Mouse (Mus musculus): Measurements from ENCODE around the gene Ptpn14.

Gene Ptpn14

GRCm38 (mm10) chr1:189864846-189865560 is 136.9 kb downstream of the Ptpn14 start:
- DNase-seq (ENCODE audit: low read depth, low spot score): no peak

DNA sequence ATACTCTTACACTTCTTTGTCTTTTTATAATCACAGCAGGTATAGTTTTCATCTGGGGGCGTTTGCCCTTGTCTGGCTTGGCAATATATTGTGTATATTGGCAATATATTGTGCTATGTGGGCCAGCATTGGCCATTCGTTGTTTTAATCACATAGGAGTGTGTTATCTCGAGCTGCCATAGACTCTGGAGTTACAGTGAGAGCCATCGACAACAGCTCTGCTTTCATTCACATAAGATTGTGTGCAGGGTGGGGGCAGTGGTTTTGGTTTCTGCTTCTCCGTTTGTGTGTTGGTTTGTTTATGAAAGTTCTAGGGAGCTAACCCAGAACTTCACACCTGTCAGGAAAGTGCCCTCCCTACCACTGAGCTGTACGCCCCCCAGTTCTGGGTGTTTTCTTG is 138.6 kb downstream of the Ptpn14 start:
- no peak for DNase-seq (ENCODE audit: low read depth, low spot score)

DNA sequence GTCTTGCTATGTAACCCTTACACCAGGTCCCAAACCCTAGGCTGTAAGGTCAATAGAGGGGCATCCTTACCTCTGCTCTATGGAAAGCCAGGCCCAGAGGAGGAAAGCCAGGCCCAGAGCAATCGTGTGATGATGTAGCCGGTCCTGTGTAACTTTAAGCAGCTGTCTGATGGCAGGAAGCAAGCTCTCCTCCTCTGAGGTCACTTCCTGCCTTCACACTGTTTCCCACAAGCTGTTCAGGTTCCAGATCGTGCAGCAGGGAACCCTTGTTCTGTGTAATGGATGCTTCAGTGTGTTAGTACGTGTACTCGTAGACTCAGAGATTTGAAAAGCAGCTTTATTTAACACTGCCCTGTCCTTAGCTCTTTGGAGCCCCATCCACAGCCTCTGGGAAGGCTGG is 139.0 kb downstream of the Ptpn14 start:
- DNase-seq (ENCODE audit: low read depth, low spot score): peak; percentile 72

DNA sequence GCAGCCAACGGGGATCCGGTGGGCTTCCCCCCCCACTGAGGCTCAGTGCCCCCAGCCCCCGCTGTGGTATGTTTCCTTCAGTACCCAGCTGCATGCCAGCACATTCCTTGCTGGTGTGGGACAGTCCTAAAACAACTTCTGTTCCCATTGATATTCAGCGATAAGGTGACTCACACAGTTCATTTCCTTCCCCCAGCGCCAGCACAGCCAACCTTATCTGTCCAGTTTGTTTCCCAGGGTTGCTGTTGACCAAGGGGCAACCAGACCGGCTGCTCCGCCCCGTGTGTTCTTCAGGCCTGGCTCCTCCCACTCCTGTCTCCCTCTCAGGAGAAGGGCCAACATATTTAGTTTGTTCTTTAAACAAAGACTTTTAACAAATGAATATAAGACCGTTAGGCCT is 139.4 kb downstream of the Ptpn14 start:
- DNase-seq (ENCODE audit: low read depth, low spot score): no peak

DNA sequence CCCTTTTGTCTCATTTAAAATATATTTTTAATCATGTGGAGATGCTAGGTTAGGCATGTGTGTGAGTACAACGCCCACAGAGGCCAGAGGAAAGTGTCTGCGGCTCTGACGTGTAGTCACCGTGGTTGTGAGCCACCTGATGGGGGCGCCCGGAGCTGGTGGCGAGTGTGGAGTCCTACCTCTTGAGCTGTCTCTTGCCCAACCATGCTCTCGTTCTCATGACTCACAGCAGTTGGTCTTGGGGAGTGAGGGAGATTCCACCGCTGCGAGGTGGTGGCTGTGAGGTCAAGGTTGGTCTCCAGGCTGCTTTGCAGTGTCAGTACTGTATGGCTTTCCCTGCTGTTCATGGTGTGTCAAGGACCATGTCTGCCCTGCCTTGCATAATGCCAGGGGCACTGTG is 140.0 kb downstream of the Ptpn14 start:
- peak; percentile 25 for DNase-seq (ENCODE audit: low read depth, low spot score)

DNA sequence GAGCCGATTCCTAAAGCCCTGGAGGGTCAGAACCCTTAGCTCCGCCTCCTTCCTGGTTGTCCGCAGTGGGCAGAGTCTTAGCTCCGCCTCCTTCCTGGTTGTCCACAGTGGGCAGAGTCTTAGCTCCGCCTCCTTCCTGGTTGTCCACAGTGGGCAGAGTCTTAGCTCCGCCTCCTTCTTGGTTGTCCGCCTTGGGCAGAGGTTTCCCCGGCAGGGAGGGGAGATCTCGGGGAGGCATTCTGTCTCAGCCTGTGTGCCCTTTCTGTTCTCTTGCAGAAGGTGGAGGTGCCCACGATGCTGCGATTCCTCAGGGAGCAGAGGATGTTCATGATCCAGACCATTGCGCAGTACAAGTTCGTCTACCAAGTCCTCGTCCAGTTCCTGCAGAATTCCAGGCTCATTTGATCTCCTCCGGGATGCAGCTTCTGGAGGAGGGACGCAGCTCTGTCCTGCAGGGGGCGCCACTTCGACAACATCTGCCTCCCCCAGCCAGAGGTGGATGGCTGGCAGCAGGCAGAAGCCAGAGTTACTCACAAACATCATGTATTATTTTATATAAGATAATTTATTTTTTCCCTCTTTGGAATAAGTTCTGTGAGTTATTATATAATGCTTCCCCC is 141.7 kb downstream of the Ptpn14 start:
- DNase-seq (ENCODE audit: low read depth, low spot score): peak; percentile 51

GRCm38 (mm10) chr1:189870539-189870938 is 142.5 kb downstream of the Ptpn14 start:
- peak; percentile 20 for DNase-seq (ENCODE audit: low read depth, low spot score)

DNA sequence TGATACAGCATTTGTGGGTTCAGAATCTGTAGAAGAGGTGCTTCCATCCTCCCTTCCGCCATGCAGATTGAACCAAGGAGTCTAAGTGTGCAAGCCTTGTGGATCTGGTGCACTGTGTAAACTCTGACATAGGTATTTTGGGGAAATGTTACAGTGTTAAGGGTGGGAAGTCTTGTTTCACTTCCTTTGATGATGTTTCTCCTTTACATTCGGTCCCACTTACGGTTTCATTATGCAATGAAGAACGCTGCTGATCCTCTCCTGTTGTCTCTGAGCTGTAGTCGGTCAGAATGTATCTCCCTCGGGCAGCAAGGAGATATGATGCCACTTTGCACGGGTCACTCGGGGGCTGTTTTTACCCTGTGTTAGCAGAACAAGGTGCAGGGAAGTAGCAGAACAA is 143.6 kb downstream of the Ptpn14 start:
- no peak for DNase-seq (ENCODE audit: low read depth, low spot score)

GRCm38 (mm10) chr1:189872050-189872449 is 144.0 kb downstream of the Ptpn14 start:
- DNase-seq (ENCODE audit: low read depth, low spot score): no peak

DNA sequence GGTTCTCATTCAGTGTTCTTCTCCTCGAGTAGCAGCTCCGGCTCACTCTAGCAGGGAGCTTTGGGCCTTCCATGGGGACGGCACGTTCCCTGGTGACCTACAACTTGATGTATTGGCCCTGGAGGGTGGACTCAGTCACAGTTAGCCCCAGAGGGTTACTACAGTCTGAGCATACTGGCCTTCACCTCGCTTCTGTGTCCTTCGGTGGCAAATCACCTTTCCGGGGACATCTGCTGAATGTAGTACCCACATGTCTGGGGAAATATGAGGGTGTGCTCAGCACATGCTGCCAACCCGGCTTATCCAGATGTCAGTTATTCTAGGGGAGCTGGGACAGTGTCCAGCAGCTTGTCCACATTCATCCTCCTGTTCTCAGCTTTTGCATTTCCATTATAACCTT is 145.5 kb downstream of the Ptpn14 start:
- no peak for DNase-seq (ENCODE audit: low read depth, low spot score)

- DNase-seq (ENCODE audit: low read depth, low spot score): no peak
These were observed 147.4 kb downstream of the Ptpn14 start for GRCm38 (mm10) chr1:189875439-189875861.

GRCm38 (mm10) chr1:189876162-189876561 is 148.1 kb downstream of the Ptpn14 start:
- DNase-seq (ENCODE audit: low read depth, low spot score): no peak

- DNase-seq (ENCODE audit: low read depth, low spot score): no peak
These were observed 151.1 kb downstream of the Ptpn14 start for GRCm38 (mm10) chr1:189879212-189879611.

DNA sequence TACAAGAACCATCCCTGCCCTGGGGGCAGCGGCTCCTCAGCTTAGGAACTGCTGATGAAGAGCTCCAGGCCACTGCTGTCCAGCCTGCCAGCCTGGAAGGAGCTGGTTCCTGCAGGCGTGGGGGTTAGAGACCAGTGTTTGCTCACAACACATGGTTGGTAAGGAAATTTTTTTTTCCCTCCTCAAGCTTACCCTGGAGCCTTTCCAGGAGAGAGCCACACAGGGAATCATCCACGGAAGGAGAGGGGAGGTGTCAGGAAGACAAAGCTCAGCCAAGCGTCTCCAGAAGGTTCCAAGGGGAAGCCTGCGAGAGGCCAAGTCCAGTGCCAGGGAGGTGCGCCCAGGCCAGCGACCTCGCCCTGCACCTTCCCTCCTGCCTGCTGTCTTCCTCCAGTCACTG is 151.9 kb downstream of the Ptpn14 start:
- DNase-seq (ENCODE audit: low read depth, low spot score): no peak

DNA sequence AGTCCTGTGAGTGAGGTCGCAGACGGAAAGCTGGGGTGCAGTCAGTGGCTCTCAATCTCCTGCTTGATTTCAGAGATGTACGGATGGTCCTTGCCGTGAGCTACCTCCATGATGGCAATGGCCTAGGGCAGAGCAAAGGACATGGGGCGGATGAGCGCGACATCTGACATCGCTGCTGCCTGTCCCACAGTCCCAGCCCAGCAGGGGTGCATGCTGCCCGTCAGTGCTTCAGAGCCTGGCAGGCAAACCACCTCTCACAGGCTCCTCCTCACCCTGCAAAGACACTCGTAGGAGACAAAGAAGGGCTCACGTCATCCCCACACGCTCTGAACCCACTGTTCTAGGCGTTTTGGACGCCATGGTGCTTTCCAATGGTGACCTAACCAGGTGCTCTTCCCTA is 152.7 kb downstream of the Ptpn14 start:
- no peak for DNase-seq (ENCODE audit: low read depth, low spot score)

- DNase-seq (ENCODE audit: low read depth, low spot score): peak; percentile 71
These were observed 154.8 kb downstream of the Ptpn14 start for GRCm38 (mm10) chr1:189882886-189883285.

DNA sequence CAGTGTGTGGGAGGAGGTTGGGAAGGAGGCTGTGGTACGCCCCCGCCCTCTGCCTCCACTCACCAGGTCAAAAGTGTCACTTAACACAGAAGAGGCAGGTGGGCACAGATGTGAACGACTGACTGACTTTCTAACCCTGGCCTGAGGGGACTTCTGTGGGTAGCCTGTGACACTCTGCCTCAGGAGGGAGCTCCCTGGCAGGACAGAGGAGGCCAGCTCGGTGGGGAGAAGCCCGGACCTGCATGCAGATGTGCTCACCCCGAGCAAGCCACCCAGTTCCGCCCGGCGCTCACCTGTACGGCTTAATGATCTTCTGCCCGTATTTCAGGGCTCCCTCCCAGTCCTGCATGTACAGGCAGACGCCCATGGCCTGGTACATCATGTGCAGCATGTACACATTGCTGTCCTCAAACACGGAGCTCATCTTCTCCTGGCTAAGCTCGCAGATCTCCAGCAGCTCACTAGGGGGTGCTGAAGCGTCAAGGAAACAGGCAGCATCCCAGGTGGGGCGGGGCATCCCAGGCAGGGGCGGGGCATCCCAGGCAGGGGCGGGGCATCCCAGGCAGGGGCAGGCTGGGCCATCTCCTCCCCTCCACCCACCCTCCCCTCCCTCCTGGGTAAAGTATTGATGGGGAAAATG is 155.6 kb downstream of the Ptpn14 start:
- peak; percentile 45 for DNase-seq (ENCODE audit: low read depth, low spot score)

GRCm38 (mm10) chr1:189884951-189885350 is 156.9 kb downstream of the Ptpn14 start:
- no peak for DNase-seq (ENCODE audit: low read depth, low spot score)

GRCm38 (mm10) chr1:189885975-189886374 is 157.9 kb downstream of the Ptpn14 start:
- no peak for DNase-seq (ENCODE audit: low read depth, low spot score)

- peak; percentile 77 for DNase-seq (ENCODE audit: low read depth, low spot score)
These were observed 159.4 kb downstream of the Ptpn14 start for GRCm38 (mm10) chr1:189887518-189887917.

GRCm38 (mm10) chr1:189888749-189889148 is 160.7 kb downstream of the Ptpn14 start:
- no peak for DNase-seq (ENCODE audit: low read depth, low spot score)

DNA sequence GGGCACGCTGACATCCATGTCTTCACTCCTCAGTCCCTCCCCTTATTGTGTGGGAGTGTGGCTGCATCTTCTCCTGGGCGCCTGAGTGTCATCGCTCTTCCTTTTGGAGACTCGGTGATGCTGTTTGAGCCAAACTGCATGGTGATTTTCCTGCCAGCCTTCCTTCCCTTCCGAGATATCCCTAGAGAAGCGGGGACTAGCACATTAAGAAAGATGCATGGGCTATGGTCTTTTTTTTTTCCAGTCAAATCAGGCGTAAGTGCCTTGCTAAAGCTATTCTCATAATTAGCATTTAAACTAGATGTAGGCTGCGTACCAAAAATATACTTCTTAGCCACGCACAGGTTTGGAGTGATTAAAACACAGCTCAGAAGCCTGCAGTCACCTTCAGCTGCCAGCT is 166.1 kb downstream of the Ptpn14 start:
- no peak for DNase-seq (ENCODE audit: low read depth, low spot score)

GRCm38 (mm10) chr1:189897861-189898260 is 169.8 kb downstream of the Ptpn14 start:
- DNase-seq (ENCODE audit: low read depth, low spot score): no peak

Measured in CD4-positive, CD25-positive, alpha-beta regulatory T cell, adult 2 months (primary cell).